Mouse (Mus musculus) lung, embryonic 14.5 days (tissue): Measurements from ENCODE around the gene Itga8. TPM values are rescaled to one million over a fixed set of nuclear protein-coding genes. Genes with fewer than 3 reads are reported as not detected.
A peak's percentile ranks its signal among the peaks of the same experiment; 100 is the strongest.

Experiments
- ATAC-seq: fragments of 200-750 bp; cut with Nextera tagmentation; 2 replicates; pipeline ENCODE4 v1.8.0; 2017; ENCODE audit warnings: mild to moderate bottlenecking, moderate TSS enrichment, moderate library complexity; ENCODE audit not compliant: insufficient read depth
- DNase-seq: peaks from one replicate; pipeline ENCODE4 v3.0.0-alpha.2; 2015
- H3K27ac ChIP-seq: fragments of 300-500 bp; sonication (generic); 2 replicates; pipeline ENCODE4 v1.5.1; 2014; ENCODE audit warnings: low read depth, mild to moderate bottlenecking, moderate library complexity
- H3K27me3 ChIP-seq: fragments of 300-500 bp; sonication (generic); 2 replicates; pipeline ENCODE4 v1.6.1; 2014; ENCODE audit warnings: low read length, control low read depth; ENCODE audit not compliant: insufficient read depth
- H3K36me3 ChIP-seq: fragments of 300-500 bp; sonication (generic); 2 replicates; pipeline ENCODE4 v1.6.1; 2014; ENCODE audit warnings: control low read depth; ENCODE audit not compliant: insufficient read depth
- H3K4me1 ChIP-seq: fragments of 300-500 bp; sonication (generic); 2 replicates; pipeline ENCODE4 v1.6.1; 2014; ENCODE audit warnings: antibody characterized with exemption, control low read depth; ENCODE audit not compliant: insufficient read depth
- H3K4me2 ChIP-seq: fragments of 300-500 bp; sonication (generic); 2 replicates; pipeline ENCODE4 v1.6.1; 2014; ENCODE audit warnings: mild to moderate bottlenecking
- H3K4me3 ChIP-seq: fragments of 300-500 bp; sonication (generic); 2 replicates; pipeline ENCODE4 v1.5.1; 2014; ENCODE audit warnings: low read depth, low read length
- H3K9ac ChIP-seq: fragments of 300-500 bp; sonication (generic); 2 replicates; pipeline ENCODE4 v1.6.1; 2014
- H3K9me3 ChIP-seq: fragments of 300-500 bp; sonication (generic); 2 replicates; pipeline ENCODE4 v1.6.1; 2016; ENCODE audit warnings: low read depth, low read length, control low read depth
- CTCF ChIP-seq: IDR thresholded peaks from 2 replicates; pipeline ENCODE4 v1.5.1; 2016; ENCODE audit warnings: antibody characterized with exemption, low read depth
- WGBS: fragments of 180-500 bp; shearing (Covaris S2); extraction: QIAGEN DNeasy Blood & Tissue Kit; methylation state at CpG from one replicate; pipeline ENCODE4 v1.1.7; 2014; 5-methylcytosine and 5-hydroxymethylcytosine counted together
- polyA plus RNA-seq: library from polyadenylated mRNA; unstranded; fragments of >200 nt; fragmentation: Nextera tagmentation; extraction: Ambion mirVana; gene quantifications from 2 replicates; pipeline ENCODE4 v1.2.1, GENCODE M21; 2014

The Itga8 gene
- polyA plus RNA-seq, 1 experiment from 2014 or later = 42.6 TPM

- Histone ChIP-seq H3K36me3 (no peaks in the 10 kb centered on the region), H3K27ac (no peak overlapping the region), H3K4me3 (no peak overlapping the region), H3K9ac (no peak overlapping the region), H3K4me2 (peak overlapping the region; percentile 53), H3K4me1 (peaks cover 9% of the 10 kb centered on the region; the same call in 1 of the 2 replicates), H3K27me3 (no peaks in the 10 kb centered on the region), H3K9me3 (no peaks in the 10 kb centered on the region)
- WGBS = 22% methylated on average over 10 of the region's 10 CpGs
- DNase-seq (peak; percentile 71), ATAC-seq (no peak)
- no peak for TF ChIP-seq CTCF
These were observed 25.5 kb upstream of the Itga8 start for GRCm38 (mm10) chr2:12327216-12327615.

- Histone ChIP-seq H3K4me1 (peaks cover 9% of the 10 kb centered on the region; the same call in 1 of the 2 replicates), H3K9ac (no peak overlapping the region), H3K4me2 (no peak overlapping the region), H3K4me3 (no peak overlapping the region), H3K27me3 (no peaks in the 10 kb centered on the region), H3K27ac (peak overlapping the region; percentile 67), H3K36me3 (no peaks in the 10 kb centered on the region), H3K9me3 (no peaks in the 10 kb centered on the region)
- no peak for TF ChIP-seq CTCF
- 80% methylated on average over 2 of the region's 2 CpGs for WGBS
- DNase-seq (no peak), ATAC-seq (no peak)
These were observed 24.1 kb upstream of the Itga8 start for GRCm38 (mm10) chr2:12325868-12326267.

GRCm38 (mm10) chr2:12325417-12325816 is 23.7 kb upstream of the Itga8 start:
- Histone ChIP-seq H3K27ac (peak overlapping the region; percentile 67; the same call in 1 of the 2 replicates), H3K9me3 (no peaks in the 10 kb centered on the region), H3K9ac (no peak overlapping the region), H3K4me2 (no peak overlapping the region), H3K27me3 (no peaks in the 10 kb centered on the region), H3K4me3 (no peak overlapping the region), H3K36me3 (no peaks in the 10 kb centered on the region), H3K4me1 (peaks cover 9% of the 10 kb centered on the region; the same call in 1 of the 2 replicates)
- TF ChIP-seq CTCF = no peak
- WGBS = 38% methylated on average over 6 of the region's 6 CpGs
- peak; percentile 89 for DNase-seq
- peak; percentile 93 for ATAC-seq

DNA sequence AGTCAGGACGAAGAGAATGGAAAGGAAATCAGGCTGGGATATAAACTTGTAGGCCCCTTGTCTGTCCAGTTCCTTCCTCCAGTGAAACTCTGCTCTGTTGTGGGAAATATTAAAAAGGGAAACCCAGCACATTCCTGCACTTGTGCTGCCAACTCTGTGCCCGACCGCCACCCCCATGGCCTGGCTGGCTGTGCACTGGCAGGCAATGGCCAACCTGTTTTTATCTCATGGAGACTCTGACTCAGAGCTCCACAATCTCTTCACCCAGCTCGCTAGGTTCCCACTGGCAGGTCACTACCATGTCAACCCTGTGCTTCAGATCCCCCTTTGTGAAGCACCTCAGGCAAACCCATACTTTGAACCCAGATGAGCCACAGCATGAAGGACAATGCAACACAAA is 19.2 kb upstream of the Itga8 start:
- DNase-seq (no peak), ATAC-seq (no peak)
- no peak for TF ChIP-seq CTCF
- H3K9me3 ChIP-seq = no peaks in the 10 kb centered on the region
- no peak overlapping the region for H3K4me2 ChIP-seq
- H3K9ac ChIP-seq = no peak overlapping the region
- H3K4me3 ChIP-seq = no peak overlapping the region
- H3K36me3 ChIP-seq = no peaks in the 10 kb centered on the region
- H3K4me1 ChIP-seq = 0 out of 2 replicates have a peak, but pooled peaks cover 2% of the 10 kb centered on the region
- no peak overlapping the region for H3K27ac ChIP-seq
- no peaks in the 10 kb centered on the region for H3K27me3 ChIP-seq
- WGBS = 83% methylated on average over 4 of the region's 4 CpGs

DNA sequence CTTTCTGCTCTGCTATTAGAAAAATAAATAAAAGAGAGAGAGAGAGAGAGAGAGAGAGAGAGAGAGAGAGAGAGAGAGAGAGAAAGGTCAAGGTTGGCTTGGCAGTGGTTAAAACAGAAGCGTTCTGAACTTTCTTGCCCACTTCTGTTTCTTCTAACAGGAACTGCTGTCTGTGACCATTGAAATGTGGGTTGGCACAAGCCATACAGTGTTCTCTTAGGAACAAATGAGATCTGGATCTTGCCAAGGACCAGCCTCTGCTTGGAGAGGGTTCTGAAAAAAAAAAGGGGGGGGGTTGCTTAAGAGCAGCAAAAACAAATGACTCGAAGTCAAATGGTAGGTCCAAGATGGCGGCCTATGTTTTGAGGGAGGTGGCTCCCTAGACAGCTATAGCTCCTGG is 17.0 kb upstream of the Itga8 start:
- DNase-seq = no peak
- WGBS = 86% methylated on average over 3 of the region's 3 CpGs
- ATAC-seq = no peak

DNA sequence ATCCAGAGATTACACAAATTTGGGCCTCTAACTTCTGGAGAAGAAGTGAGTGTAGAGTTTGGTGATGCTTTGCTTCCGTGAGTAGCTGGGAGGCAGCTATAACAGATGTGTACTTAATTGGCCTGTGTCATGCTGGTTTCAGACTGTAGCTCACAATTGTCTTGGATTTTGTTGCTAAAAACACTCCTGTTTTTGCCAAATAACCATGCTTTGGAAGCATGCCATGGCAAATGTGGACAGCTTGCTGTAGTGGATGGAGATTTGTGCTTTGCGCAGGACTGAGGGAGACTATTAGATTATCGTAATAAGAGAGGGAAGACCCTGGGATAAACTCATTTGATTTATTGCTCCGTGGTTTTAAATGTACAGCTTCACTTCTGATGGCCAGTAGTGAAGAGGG is 16.3 kb upstream of the Itga8 start:
- ATAC-seq = 0 out of 2 replicates have a peak, but pooled peaks have one; percentile 3
- WGBS = 59% methylated on average over 4 of the region's 4 CpGs
- TF ChIP-seq CTCF = no peak
- peak; percentile 79 for DNase-seq
- H3K4me2 ChIP-seq = no peak overlapping the region
- H3K4me3 ChIP-seq = no peak overlapping the region
- H3K4me1 ChIP-seq = 0 out of 2 replicates have a peak, but pooled peaks cover 2% of the 10 kb centered on the region
- H3K27me3 ChIP-seq = no peaks in the 10 kb centered on the region
- H3K9ac ChIP-seq = no peak overlapping the region
- H3K27ac ChIP-seq = peak overlapping the region; percentile 4; the same call in 1 of the 2 replicates
- H3K36me3 ChIP-seq = no peaks in the 10 kb centered on the region
- H3K9me3 ChIP-seq = no peaks in the 10 kb centered on the region

More for the DNA sequence above, 17.0 kb upstream of the Itga8 start:
- H3K4me1 ChIP-seq = 0 out of 2 replicates have a peak, but pooled peaks cover 2% of the 10 kb centered on the region
- no peaks in the 10 kb centered on the region for H3K9me3 ChIP-seq
- H3K27me3 ChIP-seq = no peaks in the 10 kb centered on the region
- H3K36me3 ChIP-seq = no peaks in the 10 kb centered on the region
- TF ChIP-seq CTCF = no peak
- H3K4me2 ChIP-seq = no peak overlapping the region
- H3K9ac ChIP-seq = no peak overlapping the region
- peak overlapping the region; percentile 49; the same call in 1 of the 2 replicates for H3K27ac ChIP-seq
- H3K4me3 ChIP-seq = no peak overlapping the region

- 41% methylated on average over 5 of the region's 5 CpGs for WGBS
- peak; percentile 57 for ATAC-seq
- Histone ChIP-seq H3K27me3 (no peaks in the 10 kb centered on the region), H3K36me3 (no peaks in the 10 kb centered on the region), H3K4me2 (no peak overlapping the region), H3K9me3 (no peaks in the 10 kb centered on the region), H3K4me3 (no peak overlapping the region), H3K27ac (peak overlapping the region; percentile 4; the same call in 1 of the 2 replicates), H3K4me1 (0 out of 2 replicates have a peak, but pooled peaks cover 2% of the 10 kb centered on the region), H3K9ac (no peak overlapping the region)
- peak; percentile 76 for DNase-seq
- TF ChIP-seq CTCF = no peak
These were observed 15.6 kb upstream of the Itga8 start for GRCm38 (mm10) chr2:12317343-12317742.
